Mouse (Mus musculus) layer of hippocampus, adult 18-20 months (tissue): ENCODE measurements at regions not wholly inside any gene's neighbourhood (a gene's known extent, or its start where the extent isn't known, plus 50 kb on each side); places are given as distances from the start of the nearest gene placed in this dataset.

Source experiments
- DNase-seq, 2 experiments: peaks; one replicate each; pipeline ENCODE4 v3.0.0; 2022; ENCODE audit warnings: low spot score in 2 of 2

- DNase-seq = peak; percentile 49 to 56
Measured at GRCm38 (mm10) chr8:34466786-34467364, 355.3 kb upstream of the Gm10131 start.

DNA sequence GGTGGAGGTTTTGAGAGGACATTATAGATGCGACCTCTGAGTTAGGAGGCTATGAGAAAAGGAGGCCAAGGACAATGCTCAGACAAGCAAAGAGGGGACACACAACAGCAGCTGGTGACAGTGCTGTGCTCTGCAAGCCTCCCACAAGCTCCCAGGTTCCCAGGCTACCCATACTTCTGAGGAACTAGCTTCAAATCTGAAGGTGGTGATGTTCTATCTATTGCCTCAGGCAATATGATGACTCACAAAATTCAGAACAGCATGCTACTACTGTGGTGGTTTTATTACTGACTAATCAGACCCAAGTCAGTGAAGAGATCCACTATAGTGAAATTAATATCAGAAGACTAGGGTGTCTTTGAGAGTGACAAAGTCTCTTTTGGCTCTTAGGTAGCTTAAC, 353.9 kb upstream of the Gm10131 start:
- DNase-seq = peak in 1 of 2 experiments; percentile 16

- peak in 1 of 2 experiments; percentile 59 for DNase-seq
Measured at GRCm38 (mm10) chr8:34462262-34462661, 350.7 kb upstream of the Gm10131 start.

DNA sequence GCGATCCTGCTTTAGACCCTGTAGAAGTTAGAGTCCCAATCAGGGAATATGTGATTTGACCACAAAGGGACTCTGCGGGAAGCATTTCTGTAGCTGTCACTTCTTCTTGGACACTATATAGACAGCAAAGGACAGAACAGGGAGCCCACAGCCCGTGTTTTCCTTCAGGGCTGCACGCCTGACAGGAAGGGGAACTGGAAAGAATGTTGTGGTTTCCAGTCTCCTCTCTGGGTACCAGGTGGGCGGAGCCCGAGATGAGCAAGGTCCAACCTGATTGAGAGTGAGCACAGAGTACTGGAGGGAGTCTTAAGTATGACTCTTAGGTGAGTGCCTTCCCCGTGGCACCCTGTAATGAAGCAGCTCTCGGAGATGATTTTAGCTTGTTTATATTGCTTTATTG, 346.8 kb upstream of the Gm10131 start:
- DNase-seq = no peak

- peak in 1 of 2 experiments; percentile 51 for DNase-seq
Measured at GRCm38 (mm10) chr8:34456543-34456942, 345.0 kb upstream of the Gm10131 start.

GRCm38 (mm10) chr8:34455376-34455775, 343.8 kb upstream of the Gm10131 start:
- DNase-seq = no peak

- no peak for DNase-seq
Measured at GRCm38 (mm10) chr8:34452811-34453210, 341.3 kb upstream of the Gm10131 start.

DNA sequence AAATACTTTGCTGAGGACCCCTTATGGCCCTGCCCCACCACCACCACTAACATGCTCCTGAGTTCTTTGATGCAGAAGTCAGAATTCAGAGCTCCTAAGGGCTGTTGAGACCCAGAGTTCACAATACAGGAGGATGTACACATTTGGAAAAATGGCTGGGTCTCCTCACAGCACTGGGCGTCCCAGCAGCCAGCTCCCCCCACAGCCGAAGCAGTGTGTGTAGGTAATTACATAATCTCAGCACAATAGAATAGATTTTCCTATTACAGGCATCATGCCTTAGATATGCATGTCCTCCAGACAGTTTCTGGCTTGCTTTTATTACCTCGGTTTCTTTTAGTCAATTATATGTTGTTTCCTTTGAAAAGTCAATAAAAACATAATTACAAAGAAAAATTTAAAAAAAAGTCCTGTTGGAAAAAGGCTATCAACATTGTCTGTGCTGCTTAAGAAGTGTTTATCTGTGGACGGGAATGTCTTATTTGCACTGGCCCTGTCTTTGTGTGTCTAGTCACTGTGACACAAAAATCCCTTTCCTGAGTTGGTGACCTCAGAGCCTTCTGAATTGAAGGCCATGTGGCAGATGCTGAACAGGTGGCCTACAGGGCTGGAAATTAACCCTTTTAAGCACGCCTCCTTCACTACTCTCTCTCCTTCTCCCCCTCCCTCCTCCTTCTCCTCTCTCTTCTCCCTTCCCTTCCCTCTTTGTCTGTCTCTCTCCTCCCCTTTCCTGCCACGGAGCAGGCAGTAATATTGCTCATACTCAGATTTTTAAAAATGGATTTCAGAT, 339.9 kb upstream of the Gm10131 start:
- DNase-seq = no peak

GRCm38 (mm10) chr8:34449391-34450044, 338.0 kb upstream of the Gm10131 start:
- DNase-seq = no peak

- DNase-seq = no peak
Measured at GRCm38 (mm10) chr8:34447880-34448830, 336.6 kb upstream of the Gm10131 start.

GRCm38 (mm10) chr8:34442688-34443087, 331.2 kb upstream of the Gm10131 start:
- peak; percentile 40 to 65 for DNase-seq

GRCm38 (mm10) chr8:34441756-34442155, 330.2 kb upstream of the Gm10131 start:
- no peak for DNase-seq

DNA sequence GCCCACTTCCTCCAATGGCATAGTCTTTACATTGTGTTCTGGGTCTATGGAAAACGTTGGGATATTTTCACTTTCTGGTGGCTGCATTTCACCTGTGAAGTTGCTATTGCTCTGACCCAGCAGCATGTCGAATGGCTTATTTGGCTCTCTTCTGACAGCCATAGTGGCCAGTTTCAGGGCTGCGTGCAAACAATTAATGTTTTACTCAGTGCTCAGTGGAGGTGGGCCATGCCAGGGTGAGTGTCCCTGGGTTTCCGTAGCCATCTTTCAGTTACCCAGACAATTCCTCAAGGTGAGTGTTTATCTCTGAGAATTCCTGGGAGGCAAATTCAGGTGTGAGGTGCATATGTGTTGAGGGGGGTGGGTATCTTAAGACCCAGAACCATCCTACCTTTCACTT, 329.2 kb upstream of the Gm10131 start:
- DNase-seq = no peak

DNA sequence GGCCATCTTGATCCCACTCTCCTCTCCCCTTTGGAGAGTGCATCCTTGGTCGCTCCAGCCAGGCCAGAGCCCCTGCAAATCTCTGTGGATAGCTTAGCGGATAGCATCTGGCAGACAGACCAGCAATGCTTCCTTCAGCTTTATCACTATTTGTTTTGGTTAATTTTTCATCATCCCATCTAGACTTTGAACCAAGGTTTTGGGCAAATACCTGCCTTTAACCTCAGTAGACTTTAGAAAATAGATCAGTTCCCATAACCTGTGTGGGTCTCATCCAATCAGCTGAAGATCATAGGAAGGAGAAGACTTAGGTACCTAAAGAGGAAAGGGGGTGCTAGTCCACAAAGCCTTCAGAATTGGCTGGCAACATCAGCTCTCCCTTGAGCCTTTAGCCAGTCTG, 327.2 kb upstream of the Gm10131 start:
- no peak for DNase-seq

GRCm38 (mm10) chr8:34431985-34432384, 320.4 kb upstream of the Gm10131 start:
- no peak for DNase-seq

DNA sequence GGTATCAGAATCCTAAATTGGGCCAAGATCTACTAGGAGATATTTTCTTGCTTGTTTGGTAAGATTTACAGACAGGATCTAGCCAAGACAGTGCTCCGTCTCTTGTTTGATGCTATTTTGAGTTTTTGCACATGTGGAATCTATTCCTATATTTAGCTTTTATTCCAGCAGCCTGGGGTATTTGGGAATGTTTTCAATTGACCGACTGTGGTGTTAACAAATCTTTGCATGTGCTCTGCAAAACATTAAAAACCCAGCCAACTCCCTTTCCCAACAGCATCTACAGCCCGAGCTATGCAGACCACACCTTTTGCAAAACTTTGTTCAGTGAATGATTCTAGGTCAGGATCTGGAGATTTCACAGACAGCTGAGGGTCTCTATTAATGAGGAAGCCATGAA, 317.7 kb upstream of the Gm10131 start:
- no peak for DNase-seq

DNA sequence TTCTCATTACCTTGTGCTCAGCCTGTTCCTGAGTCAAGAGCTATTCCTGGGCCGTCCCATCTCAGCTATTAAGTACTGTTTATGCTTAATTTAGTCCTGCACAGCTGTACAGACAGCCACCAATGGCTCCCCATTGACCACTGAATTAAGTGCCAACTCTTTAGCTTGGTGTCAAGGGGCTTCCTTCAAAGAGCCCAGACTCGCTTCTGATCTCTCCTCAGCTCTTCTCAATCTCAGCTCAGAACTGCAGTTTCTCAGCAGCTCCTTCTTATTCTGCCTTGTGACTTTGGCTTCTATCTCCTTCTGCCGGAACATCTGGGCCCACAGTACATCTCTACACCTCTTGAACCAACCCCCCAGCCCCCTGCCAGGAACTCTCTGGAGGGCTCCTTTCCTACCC, 290.0 kb upstream of the Gm10131 start:
- no peak for DNase-seq

DNA sequence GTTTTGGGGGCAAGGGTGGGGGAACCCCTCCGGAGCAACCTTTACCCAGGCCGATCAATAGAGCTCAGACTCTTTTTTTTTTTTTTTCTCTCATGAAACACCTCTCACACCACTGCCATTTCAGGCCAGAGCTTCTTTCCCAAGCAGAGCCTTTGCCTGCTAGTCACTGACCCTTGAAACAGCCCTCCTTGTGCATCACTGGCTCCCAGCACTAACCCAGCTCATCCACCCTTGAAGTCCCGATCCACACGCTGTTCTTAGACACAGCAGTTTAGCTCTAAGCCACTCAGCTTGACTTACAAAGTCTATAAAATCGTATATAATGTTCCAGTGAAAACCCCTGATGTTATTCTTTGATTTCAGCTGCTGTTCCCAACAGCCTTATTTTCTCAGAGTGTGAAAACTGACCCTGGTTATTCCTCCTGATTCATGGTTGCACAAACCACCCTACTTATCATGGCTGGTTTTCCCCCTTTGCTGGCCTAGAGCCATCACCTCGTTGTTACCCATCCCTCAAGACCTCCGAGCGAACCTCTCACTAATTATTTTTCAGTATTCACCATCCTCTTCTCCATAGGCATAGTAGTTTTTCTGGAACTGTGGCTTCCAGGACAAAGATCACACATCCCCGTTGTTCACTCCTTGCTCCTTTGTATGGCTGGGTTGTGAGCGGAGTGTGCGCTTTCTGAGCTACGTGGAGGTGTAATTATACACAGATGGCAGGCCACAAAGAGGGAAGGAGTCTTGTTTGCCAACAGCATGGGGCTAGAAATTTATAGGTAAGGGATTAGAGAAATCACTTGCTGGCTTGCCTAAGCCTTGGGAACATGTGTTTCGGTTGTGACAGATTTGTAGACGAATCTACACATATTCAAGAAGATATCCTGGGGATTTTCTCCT, 287.6 kb upstream of the Gm10131 start:
- no peak for DNase-seq

DNA sequence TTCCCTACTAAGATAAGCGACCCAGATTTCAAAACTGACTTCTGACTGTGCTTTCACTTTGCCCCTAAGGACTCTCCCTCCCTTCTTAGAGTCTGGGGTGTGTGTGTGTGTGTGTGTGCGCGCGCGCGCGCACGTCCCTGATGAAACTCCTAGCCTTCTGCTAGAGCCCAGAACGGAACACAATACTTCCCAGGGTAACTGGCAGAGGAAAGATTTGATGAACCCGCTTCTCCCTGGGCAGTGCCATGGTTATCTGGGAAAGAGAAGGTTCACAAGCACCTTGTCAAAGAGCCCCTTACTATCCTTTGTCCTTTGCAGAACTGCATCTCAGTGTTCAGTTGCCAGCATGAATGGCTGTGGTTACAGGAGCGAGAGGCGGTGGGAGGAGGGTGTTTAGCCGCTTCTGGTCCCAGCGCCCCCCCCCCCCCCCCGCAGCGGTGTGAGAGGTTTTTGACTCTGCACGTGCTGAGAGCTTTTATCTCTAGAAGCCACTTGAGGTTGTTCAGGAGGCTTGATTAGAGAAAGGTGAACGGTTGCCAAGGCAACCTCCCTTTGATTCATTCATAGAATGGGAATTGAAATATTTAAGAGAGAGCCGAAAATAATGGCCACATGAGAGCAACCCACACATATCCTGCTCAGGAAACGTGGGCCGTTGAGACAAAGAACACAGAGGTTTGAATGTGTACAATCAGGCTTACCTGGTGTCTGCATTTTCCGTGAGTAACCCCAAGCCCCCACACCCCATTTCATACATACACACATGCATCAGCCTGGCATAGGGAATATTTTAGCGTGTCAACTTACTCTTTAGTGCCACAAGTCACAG, 286.3 kb upstream of the Gm10131 start:
- peak in 1 of 2 experiments; percentile 48 for DNase-seq
